Mouse (Mus musculus): ENCODE results near the gene Pde4b.
A peak's percentile ranks its signal among the peaks of the same experiment; 100 is the strongest.

Gene Pde4b

GRCm38 (mm10) chr4:102607744-102608416 is 520.5 kb downstream of the Pde4b start:
- DNase-seq (ENCODE audit: inconsistent ontology term) = no peak

GRCm38 (mm10) chr4:102612596-102612995 is 525.3 kb downstream of the Pde4b start:
- DNase-seq (ENCODE audit: inconsistent ontology term) = no peak

GRCm38 (mm10) chr4:102617774-102618173 is 530.4 kb downstream of the Pde4b start:
- no peak for DNase-seq (ENCODE audit: inconsistent ontology term)

GRCm38 (mm10) chr4:102618609-102619008 is 531.3 kb downstream of the Pde4b start:
- no peak for DNase-seq (ENCODE audit: inconsistent ontology term)

GRCm38 (mm10) chr4:102620179-102620910 is 533.0 kb downstream of the Pde4b start:
- DNase-seq (ENCODE audit: inconsistent ontology term) = peak; percentile 15

GRCm38 (mm10) chr4:102621120-102621519 is 533.8 kb downstream of the Pde4b start:
- no peak for DNase-seq (ENCODE audit: inconsistent ontology term)

- peak; percentile 26 for DNase-seq (ENCODE audit: inconsistent ontology term)
Observed at GRCm38 (mm10) chr4:102622977-102623376, 535.6 kb downstream of the Pde4b start.

GRCm38 (mm10) chr4:102623789-102624611 is 536.7 kb downstream of the Pde4b start:
- DNase-seq (ENCODE audit: inconsistent ontology term) = peak; percentile 17

- no peak for DNase-seq (ENCODE audit: inconsistent ontology term)
Observed at GRCm38 (mm10) chr4:102624937-102625336, 537.6 kb downstream of the Pde4b start.

- no peak for DNase-seq (ENCODE audit: inconsistent ontology term)
Observed at GRCm38 (mm10) chr4:102627799-102628198, 540.5 kb downstream of the Pde4b start.

- DNase-seq (ENCODE audit: inconsistent ontology term) = no peak
Observed at GRCm38 (mm10) chr4:102629621-102630020, 542.3 kb downstream of the Pde4b start.

GRCm38 (mm10) chr4:102630261-102630660 is 542.9 kb downstream of the Pde4b start:
- no peak for DNase-seq (ENCODE audit: inconsistent ontology term)

- DNase-seq (ENCODE audit: inconsistent ontology term) = no peak
Observed at GRCm38 (mm10) chr4:102631624-102632023, 544.3 kb downstream of the Pde4b start.

- DNase-seq (ENCODE audit: inconsistent ontology term) = no peak
Observed at GRCm38 (mm10) chr4:102633241-102633640, 545.9 kb downstream of the Pde4b start.

GRCm38 (mm10) chr4:102635258-102635657 is 547.9 kb downstream of the Pde4b start:
- peak; percentile 27 for DNase-seq (ENCODE audit: inconsistent ontology term)

GRCm38 (mm10) chr4:102635944-102636343 is 548.6 kb downstream of the Pde4b start:
- DNase-seq (ENCODE audit: inconsistent ontology term) = no peak

- peak; percentile 58 for DNase-seq (ENCODE audit: inconsistent ontology term)
Observed at GRCm38 (mm10) chr4:102637348-102637910, 550.1 kb downstream of the Pde4b start.

GRCm38 (mm10) chr4:102640942-102641341 is 553.6 kb downstream of the Pde4b start:
- DNase-seq (ENCODE audit: inconsistent ontology term) = no peak

- DNase-seq (ENCODE audit: inconsistent ontology term) = no peak
Observed at GRCm38 (mm10) chr4:102644062-102644461, 556.7 kb downstream of the Pde4b start.

- no peak for DNase-seq (ENCODE audit: inconsistent ontology term)
Observed at GRCm38 (mm10) chr4:102647056-102647455, 559.7 kb downstream of the Pde4b start.

GRCm38 (mm10) chr4:102655331-102655730 is 568.0 kb downstream of the Pde4b start:
- no peak for DNase-seq (ENCODE audit: inconsistent ontology term)

- peak; percentile 53 for DNase-seq (ENCODE audit: inconsistent ontology term)
Observed at GRCm38 (mm10) chr4:102656494-102657036, 569.2 kb downstream of the Pde4b start.

All from Muller cell, postnatal 12 days (primary cell).